Mouse (Mus musculus) frontal cortex, postnatal 25 days (tissue): ENCODE results near the gene Lsr.
"Not testable (repeated sequence)": the region's sequence is repeated elsewhere in the genome, so short reads cannot be mapped to it uniquely, and the experiment has no call there.

ENCODE experiments used
- DNase-seq, 2 experiments: peaks; one replicate each; pipeline ENCODE4 v3.0.0; 2022; ENCODE audit warnings: low spot score in 2 of 2

Gene Lsr

GRCm38 (mm10) chr7:30962862-30963261, 10.4 kb downstream of the Lsr start:
- DNase-seq: no peak

DNA sequence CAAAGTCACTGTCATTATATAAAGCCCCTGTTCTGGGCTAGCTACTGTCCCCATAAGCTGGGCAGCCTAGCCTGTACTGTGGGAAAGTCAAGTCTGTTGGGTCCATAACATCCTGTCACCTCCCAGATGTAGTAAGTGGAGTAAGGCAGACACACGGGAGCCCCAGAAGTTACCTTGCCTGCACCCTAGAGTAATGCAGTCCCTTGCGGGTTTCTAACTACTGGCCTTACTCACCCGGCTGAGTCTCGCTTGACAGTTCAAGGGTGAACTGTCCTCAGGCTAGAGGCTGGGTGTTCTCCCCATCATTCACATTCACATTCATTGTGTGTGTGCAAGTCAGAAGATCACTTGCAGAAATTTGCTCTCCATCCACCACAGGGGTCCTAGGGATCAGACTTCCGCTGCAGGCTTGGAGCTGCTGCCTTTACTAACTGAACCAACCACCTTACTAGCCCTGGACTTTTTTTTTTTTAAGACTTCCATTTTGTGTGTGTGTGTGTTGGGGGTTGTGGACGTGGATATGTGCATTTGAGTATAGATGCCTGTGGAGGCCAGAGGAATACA, 13.4 kb downstream of the Lsr start:
- DNase-seq: no peak

DNA sequence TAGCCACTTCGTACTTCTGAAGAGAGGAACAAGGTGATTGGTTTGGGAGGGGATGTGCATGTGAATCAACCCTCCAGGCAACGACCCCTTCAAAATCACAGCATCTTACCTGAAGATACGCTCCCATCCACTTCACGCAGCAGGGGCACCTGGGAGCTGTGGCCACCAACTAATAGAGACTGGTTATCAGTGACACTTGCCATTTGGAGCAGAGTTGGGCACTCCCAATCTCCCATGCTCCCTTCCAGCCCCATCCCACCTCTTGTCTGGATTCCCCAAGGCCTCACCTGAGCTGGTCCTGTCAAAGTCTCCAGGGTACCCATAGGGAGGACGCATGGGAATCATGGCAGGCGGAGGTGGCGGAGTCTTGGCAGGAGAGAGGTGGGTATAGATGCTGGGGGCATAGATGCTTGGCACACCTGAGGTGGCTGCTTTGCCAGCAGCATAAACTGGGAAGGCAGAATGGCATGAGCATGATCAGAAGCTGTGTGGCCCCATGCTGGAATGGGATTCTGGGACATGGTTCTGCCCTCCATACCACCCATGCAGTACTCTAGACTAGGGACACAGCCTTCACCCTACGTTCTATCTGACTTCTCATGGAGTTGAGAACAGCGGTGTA, 14.3 kb downstream of the Lsr start:
- DNase-seq: no peak

GRCm38 (mm10) chr7:30958109-30958865, 15.0 kb downstream of the Lsr start:
- no peak for DNase-seq

DNA sequence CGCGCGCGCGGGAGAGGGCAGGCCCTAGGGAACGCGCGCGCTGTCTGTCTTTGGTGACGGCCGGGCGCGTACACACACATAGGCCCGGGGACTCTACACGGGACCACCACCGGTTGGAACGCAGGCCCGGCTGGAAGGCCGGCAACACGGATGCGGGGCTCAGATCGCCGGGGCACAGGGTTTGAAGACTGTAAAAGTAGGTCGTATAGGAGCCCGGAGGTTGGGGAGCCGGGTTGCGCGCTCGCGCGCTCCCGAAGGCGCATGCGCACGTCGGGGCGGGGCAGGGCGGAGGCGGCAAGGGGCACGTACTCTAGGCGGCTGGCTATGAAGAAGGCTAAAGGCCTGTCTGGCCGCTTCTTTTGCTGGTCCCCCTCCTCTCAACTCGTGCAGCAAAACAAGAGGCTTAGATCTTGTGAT, 15.9 kb downstream of the Lsr start:
- peak; percentile 87 for DNase-seq

- DNase-seq: peak; percentile 57 to 63
These were observed 16.4 kb downstream of the Lsr start, which contains the start of gene Usf2 for GRCm38 (mm10) chr7:30956756-30957366. Usf2 (minus strand) TSS chr7:30956803.

- DNase-seq: no peak
These were observed 16.9 kb downstream of the Lsr start for GRCm38 (mm10) chr7:30956357-30956751.

DNA sequence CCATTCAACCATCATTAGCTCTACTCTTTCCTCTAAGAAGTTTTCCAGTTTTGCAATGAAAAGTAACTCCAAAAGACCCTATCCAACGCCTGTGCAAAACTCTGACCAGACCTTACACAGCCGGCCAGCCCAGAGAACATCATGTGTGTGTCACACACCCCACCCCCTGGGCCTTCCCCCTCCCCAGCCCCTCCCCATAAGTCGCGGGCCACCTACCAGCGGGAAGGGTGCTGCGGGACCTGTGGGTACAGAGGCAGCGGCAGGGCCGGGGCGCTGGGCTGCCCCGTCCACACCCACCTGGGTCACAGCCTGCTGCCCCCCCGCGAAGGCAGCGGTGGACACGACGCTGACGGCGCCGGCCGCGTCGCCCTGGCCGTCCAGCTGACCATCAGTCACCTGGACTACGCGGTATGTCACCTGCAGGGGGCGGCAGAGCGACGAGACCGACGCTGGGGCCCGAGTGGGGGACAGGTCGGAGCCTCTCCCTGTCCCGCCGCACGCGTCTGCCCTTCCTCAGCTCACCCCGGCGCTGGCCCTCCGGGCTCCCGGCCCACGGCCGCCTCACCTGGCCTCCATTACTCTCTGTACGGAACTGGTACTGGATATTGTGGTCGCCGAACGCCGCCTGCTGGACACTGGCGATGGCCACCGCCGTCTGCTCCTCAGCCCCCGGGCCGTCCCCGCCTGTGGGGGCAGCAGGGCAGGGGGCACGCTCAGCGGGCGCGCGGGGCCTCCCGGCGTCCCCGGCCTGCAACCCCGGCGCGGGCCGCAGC, 17.5 kb downstream of the Lsr start:
- peak; percentile 63 to 80 for DNase-seq

DNA sequence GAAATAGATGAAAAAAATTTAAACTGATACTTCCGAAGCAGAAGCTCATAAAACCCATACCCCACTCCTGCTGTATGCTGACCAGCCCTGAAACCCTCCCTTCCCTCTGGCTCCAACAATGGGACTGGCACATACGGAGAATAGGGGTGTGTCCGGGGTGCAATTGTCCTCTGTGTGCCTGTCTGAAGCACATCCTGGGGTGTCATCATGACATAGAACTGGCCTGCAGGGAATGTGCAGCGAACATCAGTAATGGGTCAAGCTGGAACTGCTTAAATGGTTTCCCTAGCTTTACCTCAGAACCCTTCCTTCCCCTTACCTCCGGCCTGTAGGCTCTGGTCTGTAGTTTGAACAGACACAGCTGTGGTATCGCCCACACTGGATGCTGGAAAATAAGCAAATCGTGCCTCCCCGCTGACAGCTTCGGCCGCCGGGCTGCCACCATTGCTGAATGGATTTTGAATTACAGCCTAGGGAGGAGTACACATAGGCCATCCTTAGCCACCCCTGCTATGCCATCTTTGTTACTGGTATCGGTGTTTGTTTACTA, 18.2 kb downstream of the Lsr start:
- DNase-seq: no peak

- DNase-seq: no peak
These were observed 19.2 kb downstream of the Lsr start for GRCm38 (mm10) chr7:30954036-30954435.

GRCm38 (mm10) chr7:30953459-30953858, 19.8 kb downstream of the Lsr start:
- no peak for DNase-seq

- no peak for DNase-seq
These were observed 20.6 kb downstream of the Lsr start for GRCm38 (mm10) chr7:30952441-30953265.

DNA sequence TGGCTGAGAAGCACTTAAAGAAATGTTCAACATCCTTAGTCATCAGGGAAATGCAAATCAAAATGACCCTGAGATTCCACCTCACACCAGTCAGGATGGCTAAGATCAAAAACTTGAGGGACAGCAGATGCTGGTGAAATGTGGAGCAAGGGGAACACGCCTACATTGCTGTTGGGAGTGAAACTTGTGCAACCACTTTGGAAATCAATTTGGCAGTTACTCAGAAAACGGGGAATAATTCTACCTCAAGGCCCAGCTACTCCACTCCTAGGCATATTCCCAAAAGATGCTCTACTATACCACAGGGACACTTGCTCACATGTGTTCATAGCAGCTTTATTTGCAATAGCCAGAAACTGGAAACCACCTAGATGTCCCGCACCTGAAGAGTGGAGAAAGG, 23.4 kb downstream of the Lsr start:
- not testable (repeated sequence) for DNase-seq

- DNase-seq: no peak
These were observed 27.4 kb downstream of the Lsr start for GRCm38 (mm10) chr7:30945876-30946275.

DNA sequence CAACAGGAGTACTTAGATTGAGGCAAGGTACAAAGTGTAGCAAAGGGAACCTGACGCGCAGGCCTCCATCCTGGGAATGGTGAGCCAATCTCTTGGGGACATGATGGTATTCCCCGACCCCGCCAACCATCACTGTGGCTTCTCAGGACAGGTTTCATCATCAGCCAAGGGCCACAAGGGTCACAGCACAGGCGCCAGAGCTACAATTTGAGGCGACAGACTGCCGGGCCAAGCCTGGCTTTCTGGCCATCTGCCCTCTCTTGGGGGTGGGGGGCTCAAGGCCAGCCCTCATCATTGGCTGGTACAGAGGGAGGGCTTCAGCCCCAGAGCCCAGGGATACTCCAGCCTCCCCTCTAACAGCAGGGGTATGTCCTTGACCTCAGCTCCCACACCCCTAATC, 27.8 kb downstream of the Lsr start:
- not testable (repeated sequence) for DNase-seq

DNA sequence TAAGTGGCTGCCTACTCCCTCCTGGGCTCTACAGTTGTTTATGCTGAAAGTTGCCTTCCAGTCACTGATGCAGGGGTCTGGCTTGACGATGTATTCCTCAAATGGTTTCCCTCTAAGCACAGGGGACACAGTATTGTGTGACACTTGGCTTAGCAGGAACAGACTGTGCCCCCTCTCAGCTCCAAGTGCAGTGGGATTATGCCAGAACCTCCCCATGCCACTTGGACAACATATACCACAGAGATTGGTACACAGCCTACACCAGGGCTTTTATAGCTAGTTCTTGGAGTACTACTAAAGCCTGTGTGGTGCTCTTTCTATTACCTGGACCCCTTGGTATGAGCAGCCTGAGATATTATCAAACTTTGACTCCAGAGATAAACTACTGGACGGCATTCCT, 28.6 kb downstream of the Lsr start:
- not testable (repeated sequence) for DNase-seq

- DNase-seq: no peak
These were observed 29.2 kb downstream of the Lsr start, which contains the start of gene Hamp for GRCm38 (mm10) chr7:30943909-30944635. Hamp (minus strand) TSS chr7:30944032.

DNA sequence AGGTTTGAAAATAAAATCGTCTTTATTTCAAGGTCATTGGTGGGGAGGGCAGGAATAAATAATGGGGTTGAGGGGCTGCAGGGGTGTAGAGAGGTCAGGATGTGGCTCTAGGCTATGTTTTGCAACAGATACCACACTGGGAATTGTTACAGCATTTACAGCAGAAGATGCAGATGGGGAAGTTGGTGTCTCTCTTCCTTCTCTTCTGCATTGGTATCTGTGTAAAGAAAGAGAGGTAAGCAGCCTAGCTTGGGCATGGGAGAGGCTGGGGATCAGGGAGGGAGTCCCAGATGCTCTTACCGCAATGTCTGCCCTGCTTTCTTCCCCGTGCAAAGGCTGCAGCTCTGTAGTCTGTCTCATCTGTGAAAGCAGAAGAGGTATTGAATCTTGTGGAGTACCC, 30.9 kb downstream of the Lsr start:
- DNase-seq: not testable (repeated sequence)

GRCm38 (mm10) chr7:30940070-30940469, 33.2 kb downstream of the Lsr start:
- DNase-seq: not testable (repeated sequence)
